Mouse (Mus musculus) limb, embryonic 14.5 days (tissue): ENCODE data around the gene Dgki. TPM values are rescaled to one million over a fixed set of nuclear protein-coding genes. Genes with fewer than 3 reads are reported as not detected.

Experiments
- ATAC-seq: fragments of 200-750 bp; cut with Nextera tagmentation; 2 replicates; pipeline ENCODE4 v1.8.0; 2017; ENCODE audit warnings: low read depth, moderate number of reproducible peaks, moderate TSS enrichment; ENCODE audit not compliant: low FRiP score
- DNase-seq: peaks from one replicate; pipeline ENCODE4 v3.0.0-alpha.2; 2015; ENCODE audit warnings: low spot score
- H3K27ac ChIP-seq: fragments of 300-500 bp; sonication (generic); replicated peaks from 2 replicates; pipeline ENCODE4 v1.5.1; 2014; ENCODE audit warnings: low read depth, mild to moderate bottlenecking, low read length, moderate library complexity, mixed read lengths
- H3K27me3 ChIP-seq: fragments of 300-500 bp; sonication (generic); 2 replicates; pipeline ENCODE4 v1.6.1; 2014; ENCODE audit warnings: low read length, mixed read lengths; ENCODE audit not compliant: control insufficient read depth, insufficient read depth
- H3K36me3 ChIP-seq: fragments of 300-500 bp; sonication (generic); 2 replicates; pipeline ENCODE4 v1.6.1; 2014; ENCODE audit warnings: mild to moderate bottlenecking, low read length, moderate library complexity, mixed read lengths; ENCODE audit not compliant: control insufficient read depth, insufficient read depth
- H3K4me1 ChIP-seq: fragments of 300-500 bp; sonication (generic); 2 replicates; pipeline ENCODE4 v1.6.1; 2014; ENCODE audit warnings: antibody characterized with exemption, low read length, mixed read lengths; ENCODE audit not compliant: control insufficient read depth, insufficient read depth
- H3K4me2 ChIP-seq: fragments of 300-500 bp; sonication (generic); replicated peaks from 2 replicates; pipeline ENCODE4 v1.6.1; 2014; ENCODE audit warnings: low read depth, mild to moderate bottlenecking, low read length, moderate library complexity; ENCODE audit not compliant: severe bottlenecking
- H3K4me3 ChIP-seq: fragments of 300-500 bp; sonication (generic); replicated peaks from 2 replicates; pipeline ENCODE4 v1.5.1; 2014; ENCODE audit warnings: low read length
- H3K9ac ChIP-seq: fragments of 300-500 bp; sonication (generic); 2 replicates; pipeline ENCODE4 v1.6.1; 2014; ENCODE audit warnings: mild to moderate bottlenecking, low read depth, low read length, moderate library complexity; ENCODE audit not compliant: severe bottlenecking
- H3K9me3 ChIP-seq: fragments of 300-500 bp; sonication (generic); 2 replicates; pipeline ENCODE4 v1.6.1; 2016; ENCODE audit warnings: low read length; ENCODE audit not compliant: control insufficient read depth
- POLR2A ChIP-seq: fragments of 200-500 bp; IDR thresholded peaks from 2 replicates; pipeline ENCODE4 v1.8.0; 2012; ENCODE audit warnings: inconsistent platforms, mild to moderate bottlenecking, moderate library complexity, borderline replicate concordance; ENCODE audit not compliant: insufficient read depth, insufficient read length; ENCODE audit errors: extremely low read depth
- WGBS: fragments of 180-500 bp; shearing (Covaris S2); extraction: QIAGEN DNeasy Blood & Tissue Kit; methylation state at CpG from one replicate; pipeline ENCODE4 v1.1.7; 2014; 5-methylcytosine and 5-hydroxymethylcytosine counted together
- polyA plus RNA-seq, 2 experiments: library from polyadenylated mRNA; depleted of rRNA in 1 of 2; stranded (reverse) in 1 of 2; unstranded in 1 of 2; fragments of >200 nt; fragmentation: Nextera tagmentation in 1 of 2; extraction: Ambion mirVana in 1 of 2; gene quantifications; 2 replicates each; pipeline versions ENCODE4 v1.2.1 to v1.2.3; 2012 to 2014

The Dgki gene
- polyA plus RNA-seq, 2 experiments: 0.58 to 0.85 TPM

GRCm38 (mm10) chr6:37142991-37143866 is 156.8 kb downstream of the Dgki start:
- no peak overlapping the region for H3K4me2 ChIP-seq
- no peak overlapping the region for H3K9ac ChIP-seq
- H3K36me3 ChIP-seq: no peaks in the 10 kb centered on the region
- no peak overlapping the region for H3K27ac ChIP-seq
- no peak overlapping the region for H3K4me3 ChIP-seq
- H3K9me3 ChIP-seq: no peaks in the 10 kb centered on the region
- H3K4me1 ChIP-seq: peaks cover 10% of the 10 kb centered on the region; the same call in 1 of the 2 replicates
- no peaks in the 10 kb centered on the region for H3K27me3 ChIP-seq
- ATAC-seq (no peak), DNase-seq (no peak)
- no peak for TF ChIP-seq POLR2A
- WGBS: 82% methylated on average over 11 of the region's 11 CpGs

- no peaks in the 10 kb centered on the region for H3K27me3 ChIP-seq
- no peaks in the 10 kb centered on the region for H3K9me3 ChIP-seq
- H3K4me2 ChIP-seq: no peak overlapping the region
- H3K27ac ChIP-seq: no peak overlapping the region
- no peak for ATAC-seq
- no peak overlapping the region for H3K4me3 ChIP-seq
- no peaks in the 10 kb centered on the region for H3K36me3 ChIP-seq
- TF ChIP-seq POLR2A: no peak
- no peak overlapping the region for H3K9ac ChIP-seq
- no peak for DNase-seq
- H3K4me1 ChIP-seq: peaks cover 8% of the 10 kb centered on the region; the same call in 1 of the 2 replicates
Observed at GRCm38 (mm10) chr6:37138816-37139215, 161.2 kb downstream of the Dgki start.

GRCm38 (mm10) chr6:37131257-37131656 is 168.7 kb downstream of the Dgki start:
- Histone ChIP-seq H3K27ac (no peak overlapping the region), H3K9me3 (no peaks in the 10 kb centered on the region), H3K4me2 (no peak overlapping the region), H3K36me3 (no peaks in the 10 kb centered on the region), H3K27me3 (no peaks in the 10 kb centered on the region), H3K4me1 (no peaks in the 10 kb centered on the region), H3K9ac (no peak overlapping the region), H3K4me3 (no peak overlapping the region)
- DNase-seq (no peak), ATAC-seq (no peak)
- no peak for TF ChIP-seq POLR2A
- WGBS: 83% methylated on average over 4 of the region's 4 CpGs

GRCm38 (mm10) chr6:37120417-37121154 is 179.4 kb downstream of the Dgki start:
- H3K27me3 ChIP-seq: no peaks in the 10 kb centered on the region
- TF ChIP-seq POLR2A: no peak
- H3K4me1 ChIP-seq: no peaks in the 10 kb centered on the region
- H3K27ac ChIP-seq: no peak overlapping the region
- no peak for DNase-seq
- H3K9me3 ChIP-seq: no peaks in the 10 kb centered on the region
- no peak overlapping the region for H3K4me3 ChIP-seq
- 91% methylated on average over 19 of the region's 19 CpGs for WGBS
- no peaks in the 10 kb centered on the region for H3K36me3 ChIP-seq
- no peak for ATAC-seq
- no peak overlapping the region for H3K4me2 ChIP-seq
- no peak overlapping the region for H3K9ac ChIP-seq

GRCm38 (mm10) chr6:37119205-37119604 is 180.8 kb downstream of the Dgki start:
- ATAC-seq: no peak
- Histone ChIP-seq H3K9me3 (no peaks in the 10 kb centered on the region), H3K27ac (no peak overlapping the region), H3K36me3 (no peaks in the 10 kb centered on the region), H3K9ac (no peak overlapping the region), H3K4me1 (no peaks in the 10 kb centered on the region), H3K4me2 (no peak overlapping the region), H3K4me3 (no peak overlapping the region), H3K27me3 (no peaks in the 10 kb centered on the region)
- no peak for DNase-seq
- 76% methylated on average over 3 of the region's 3 CpGs for WGBS
- TF ChIP-seq POLR2A: no peak
